In the genomic region with DNA sequence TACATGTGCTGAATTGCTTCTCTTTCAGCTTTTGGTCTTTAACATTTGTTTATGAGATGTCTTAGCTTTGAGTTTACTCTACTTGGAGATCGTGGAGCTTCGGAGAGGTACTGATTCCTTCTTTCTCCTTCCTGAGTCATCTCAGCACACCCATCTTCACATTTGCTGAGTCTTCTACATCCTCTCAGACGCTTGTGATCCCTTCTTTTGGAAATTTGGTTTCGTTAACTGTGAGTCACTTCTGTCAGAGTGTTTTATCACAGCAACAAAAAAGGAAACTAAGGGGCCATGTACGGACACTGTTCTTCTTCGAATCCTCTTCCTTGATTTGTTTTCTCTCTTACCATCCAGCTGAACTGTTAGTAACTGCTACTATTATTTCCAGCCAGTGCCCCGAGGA, we compare ENCODE assay signal across 25 mouse cellular contexts.
"Had no signal": no experiment of that assay in that cellular context is flagged by ENCODE, and none has a peak within 500 bp of the region (broad histone marks: within the 10 kb centered on the region; RNA-seq: fewer than 3 reads in every experiment).

No protein-coding gene starts in this region.

- H3K27me3 ChIP-seq: heart, embryonic 12.5 days; intestine, embryonic 15.5 days; limb, embryonic 12.5 days; liver, embryonic 13.5 days had no signal

- DNase-seq: gastrocnemius, postnatal 10 days; gastrocnemius, postnatal 25 days; heart, adult 18-20 months; heart, postnatal 10 days; heart, postnatal 4 days; kidney, adult 18-20 months; kidney, adult 8-10 months; kidney, postnatal 10 days; kidney, postnatal 25 days; kidney, postnatal 4 days; liver; liver, embryonic 13.5 days had no signal

- H3K9ac ChIP-seq: heart, embryonic 12.5 days; hindbrain, embryonic 12.5 days; hindbrain, embryonic 14.5 days; intestine, embryonic 15.5 days; limb, embryonic 12.5 days; liver, embryonic 13.5 days had no signal

- H3K27ac ChIP-seq: heart, embryonic 10.5 days; hindbrain, embryonic 10.5 days; hindbrain, embryonic 12.5 days; hindbrain, embryonic 14.5 days; intestine, embryonic 15.5 days; layer of hippocampus, adult 2 months; limb, embryonic 10.5 days; limb, embryonic 12.5 days; liver, embryonic 13.5 days had no signal

- H3K4me2 ChIP-seq: heart, embryonic 12.5 days; hindbrain, embryonic 12.5 days; hindbrain, embryonic 14.5 days; intestine, embryonic 15.5 days; limb, embryonic 12.5 days; liver, embryonic 11.5 days; liver, embryonic 13.5 days had no signal

- H3K4me3 ChIP-seq: heart, embryonic 10.5 days; heart, embryonic 12.5 days; hindbrain, embryonic 10.5 days; hindbrain, embryonic 12.5 days; intestine, embryonic 15.5 days; layer of hippocampus, adult 2 months; limb, embryonic 10.5 days; limb, embryonic 12.5 days; liver, embryonic 13.5 days had no signal

- H3K9me3 ChIP-seq: heart, embryonic 10.5 days; heart, embryonic 12.5 days; hindbrain, embryonic 10.5 days; hindbrain, embryonic 12.5 days; intestine, embryonic 15.5 days; limb, embryonic 10.5 days; limb, embryonic 12.5 days; liver, embryonic 13.5 days had no signal

- ATAC-seq: hindbrain, embryonic 16.5 days; inflammation-experienced regulatory T-cells, adult 6 months; intestine, embryonic 15.5 days; intestine, postnatal 0 days had no signal

- H3K4me1 ChIP-seq: heart, embryonic 10.5 days; hindbrain, embryonic 10.5 days; intestine, embryonic 15.5 days; liver, embryonic 13.5 days had no signal

- H3K36me3 ChIP-seq: heart, embryonic 10.5 days; heart, embryonic 12.5 days; hindbrain, embryonic 10.5 days; hindbrain, embryonic 12.5 days; intestine, embryonic 15.5 days; limb, embryonic 10.5 days; limb, embryonic 12.5 days; liver, embryonic 13.5 days had no signal
